Mouse (Mus musculus) cerebellum, adult 2 months (tissue): ENCODE measurements around the gene Magi2. TPM values are rescaled to one million over a fixed set of nuclear protein-coding genes. Genes with fewer than 3 reads are reported as not detected.
A peak's percentile ranks its signal among the peaks of the same experiment; 100 is the strongest.
"Not testable (repeated sequence)": the region's sequence is repeated elsewhere in the genome, so short reads cannot be mapped to it uniquely, and the experiment has no call there.

ENCODE experiments used
- DNase-seq, 2 experiments: peaks; one replicate each; pipeline ENCODE4 v3.0.0; 2021
- H3K27ac ChIP-seq: fragments of 200-500 bp; 2 replicates; pipeline ENCODE4 v1.5.1; 2012; ENCODE audit warnings: low read length, control low read depth, inconsistent platforms; ENCODE audit not compliant: insufficient read depth
- H3K27me3 ChIP-seq: fragments of 200-500 bp; 2 replicates; pipeline ENCODE4 v1.6.1; 2012; ENCODE audit warnings: inconsistent platforms, mild to moderate bottlenecking, low read length, moderate library complexity; ENCODE audit not compliant: control insufficient read depth, insufficient read depth
- H3K4me1 ChIP-seq: fragments of 200-500 bp; 2 replicates; pipeline ENCODE4 v1.6.1; 2011; ENCODE audit warnings: low read length; ENCODE audit not compliant: control insufficient read depth, insufficient read depth
- H3K4me3 ChIP-seq: fragments of 200-500 bp; replicated peaks from 2 replicates; pipeline ENCODE3; 2011; ENCODE audit warnings: mild to moderate bottlenecking, low read depth, low read length, control low read depth; ENCODE audit not compliant: insufficient read depth
- CTCF ChIP-seq: fragments of 200-500 bp; IDR thresholded peaks from 2 replicates; pipeline ENCODE4 v1.5.1; 2011; ENCODE audit warnings: low read depth, mild to moderate bottlenecking, control low read depth, low read length, moderate library complexity, borderline replicate concordance; ENCODE audit not compliant: insufficient read depth
- POLR2A ChIP-seq: fragments of 200-500 bp; IDR thresholded peaks from 2 replicates; pipeline ENCODE4 v1.6.1; 2011; ENCODE audit warnings: low read length, control low read depth, borderline replicate concordance; ENCODE audit not compliant: insufficient read depth
- WGBS: fragments of 180-500 bp; shearing (Covaris S2); methylation state at CpG from one replicate; pipeline ENCODE4 v1.1.7; 2018; 5-methylcytosine and 5-hydroxymethylcytosine counted together
- polyA plus RNA-seq: library from polyadenylated mRNA; depleted of rRNA; stranded (reverse); fragments of >200 nt; gene quantifications from 2 replicates; pipeline ENCODE4 v1.2.3, GENCODE M21; 2012

Magi2 gene
- polyA plus RNA-seq, 1 experiment: 30.1 TPM

DNA sequence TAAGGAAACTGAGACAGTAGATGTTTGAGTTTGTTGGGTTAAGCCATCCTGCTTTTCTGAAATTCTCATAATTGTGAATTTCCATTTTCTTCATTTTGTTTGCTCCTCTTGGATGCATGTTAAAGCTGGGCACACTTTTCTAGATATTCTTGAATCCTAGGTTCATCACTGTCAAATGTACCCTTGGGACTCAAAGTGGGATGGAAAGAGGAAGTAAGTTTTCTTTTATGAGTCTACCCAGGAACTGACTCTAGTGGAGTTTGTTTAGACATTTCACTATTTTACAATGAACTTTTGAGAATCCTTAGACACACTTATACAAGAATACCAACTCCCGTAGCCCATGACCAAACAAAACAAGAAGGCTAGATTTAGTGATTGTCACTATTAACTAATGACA lies 141.3 kb downstream of the Magi2 start:
- Histone ChIP-seq H3K4me3 (no peak overlapping the region), H3K4me1 (no peaks in the 10 kb centered on the region), H3K27me3 (no peaks in the 10 kb centered on the region), H3K27ac (no peak overlapping the region)
- TF ChIP-seq POLR2A (no peak), CTCF (no peak)
- no peak for DNase-seq
- WGBS: 90% methylated on average over 1 of the region's 1 CpGs

DNA sequence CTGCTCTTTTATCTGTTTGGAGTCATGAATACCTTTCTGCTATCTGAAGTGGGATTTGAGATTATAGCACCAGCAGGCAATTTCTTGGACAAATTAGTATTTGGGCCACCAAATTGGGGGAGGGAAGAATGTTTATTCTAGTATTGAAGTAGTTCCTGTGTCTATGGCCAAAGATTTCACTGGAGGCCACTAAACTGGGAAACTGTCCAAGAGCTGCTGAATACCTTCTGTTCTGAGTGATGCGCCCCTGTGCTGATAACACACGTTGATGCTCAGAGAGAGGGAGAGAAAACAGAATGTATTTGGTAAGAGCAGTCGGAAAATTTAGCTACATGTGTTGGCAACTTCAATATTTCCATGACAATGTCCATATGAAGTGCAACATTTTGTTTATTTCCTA lies 169.0 kb downstream of the Magi2 start:
- DNase-seq: peak; percentile 44 to 89
- no peak for TF ChIP-seq POLR2A
- TF ChIP-seq CTCF: no peak
- WGBS: under 1% methylated on average over 3 of the region's 3 CpGs
- Histone ChIP-seq H3K4me1 (no peaks in the 10 kb centered on the region; the same call in 1 of the 2 replicates), H3K27ac (no peak overlapping the region), H3K4me3 (no peak overlapping the region), H3K27me3 (no peaks in the 10 kb centered on the region)

DNA sequence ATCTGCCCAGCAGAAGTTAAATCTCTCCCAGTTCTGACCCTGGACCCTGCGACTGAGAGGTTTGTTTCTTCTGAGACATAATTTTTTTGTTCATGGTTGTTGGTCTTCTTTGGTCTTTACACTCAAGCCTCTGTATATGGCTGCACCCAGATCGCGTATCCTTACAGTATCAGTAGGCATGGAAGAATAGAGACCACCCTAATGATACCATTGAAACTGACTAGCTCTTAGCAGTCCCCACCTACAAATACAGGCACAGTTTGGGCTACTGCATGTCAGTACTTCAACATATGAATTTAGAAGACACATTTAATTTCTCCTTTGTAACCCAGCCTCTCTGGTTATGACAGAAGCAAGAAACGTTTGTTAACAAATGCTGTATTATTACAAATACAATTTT lies 173.5 kb downstream of the Magi2 start:
- Histone ChIP-seq H3K27ac (no peak overlapping the region), H3K27me3 (no peaks in the 10 kb centered on the region), H3K4me3 (no peak overlapping the region), H3K4me1 (no peaks in the 10 kb centered on the region; the same call in 1 of the 2 replicates)
- TF ChIP-seq POLR2A: no peak
- no peak for DNase-seq
- 95% methylated on average over 4 of the region's 4 CpGs for WGBS

DNA sequence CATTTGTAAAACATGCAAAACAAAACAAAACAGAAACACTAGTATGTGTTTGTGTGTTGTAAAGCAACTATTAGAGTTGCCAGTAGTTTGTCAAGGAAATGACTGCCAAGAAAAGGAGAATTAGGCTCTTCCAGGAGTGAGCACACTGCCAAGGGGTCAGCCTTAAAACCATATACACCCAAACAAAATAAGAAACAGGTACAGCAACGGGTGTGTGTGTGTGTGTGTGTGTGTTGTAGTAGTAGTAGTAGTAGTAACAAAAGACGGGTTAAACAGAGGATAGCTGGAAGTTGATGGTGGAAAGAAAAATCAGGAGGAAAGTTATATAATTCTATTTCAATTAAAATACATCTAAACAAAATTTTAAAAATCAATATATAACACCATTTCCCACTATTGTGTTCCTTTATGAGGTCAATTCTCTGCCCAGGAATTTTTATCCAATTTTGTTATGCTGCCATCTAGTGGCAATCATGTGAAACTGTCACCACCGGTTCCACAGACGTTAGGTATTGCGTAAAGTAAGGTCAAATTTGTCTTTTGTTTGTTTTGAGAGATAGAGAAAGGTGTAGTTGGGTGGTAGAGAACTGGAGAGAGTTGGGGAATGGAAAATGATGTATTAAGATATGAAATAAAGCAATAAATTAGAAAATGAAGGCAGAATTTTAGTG lies 174.0 kb downstream of the Magi2 start:
- peak; percentile 20 to 34 for DNase-seq
- no peaks in the 10 kb centered on the region for H3K4me1 ChIP-seq
- H3K27ac ChIP-seq: no peak overlapping the region
- TF ChIP-seq POLR2A (no peak), CTCF (no peak)
- H3K27me3 ChIP-seq: no peaks in the 10 kb centered on the region
- WGBS: 55% methylated on average over 5 of the region's 5 CpGs
- H3K4me3 ChIP-seq: no peak overlapping the region

DNA sequence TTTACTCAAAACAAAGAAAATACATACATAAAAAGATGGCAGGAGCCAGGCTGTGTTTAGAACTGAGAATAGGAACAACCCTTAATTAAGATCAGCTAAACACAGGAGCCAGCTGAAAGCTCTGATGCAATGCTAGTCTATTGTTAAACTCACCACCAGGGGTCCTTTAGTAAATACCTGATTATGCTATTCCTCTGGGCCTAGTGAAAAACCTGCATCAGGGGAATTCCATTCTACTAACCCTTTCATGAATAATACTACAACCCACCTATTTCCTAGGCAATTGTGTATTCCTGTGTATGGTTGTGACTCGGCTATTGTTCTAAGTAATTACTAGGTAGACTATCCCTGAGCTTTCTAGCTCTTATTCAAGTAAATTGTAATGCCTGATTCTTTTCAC lies 177.4 kb downstream of the Magi2 start:
- not testable (repeated sequence) for H3K4me3 ChIP-seq, H3K27ac ChIP-seq, DNase-seq, H3K4me1 ChIP-seq, H3K27me3 ChIP-seq
- 96% methylated on average over 1 of the region's 1 CpGs for WGBS

DNA sequence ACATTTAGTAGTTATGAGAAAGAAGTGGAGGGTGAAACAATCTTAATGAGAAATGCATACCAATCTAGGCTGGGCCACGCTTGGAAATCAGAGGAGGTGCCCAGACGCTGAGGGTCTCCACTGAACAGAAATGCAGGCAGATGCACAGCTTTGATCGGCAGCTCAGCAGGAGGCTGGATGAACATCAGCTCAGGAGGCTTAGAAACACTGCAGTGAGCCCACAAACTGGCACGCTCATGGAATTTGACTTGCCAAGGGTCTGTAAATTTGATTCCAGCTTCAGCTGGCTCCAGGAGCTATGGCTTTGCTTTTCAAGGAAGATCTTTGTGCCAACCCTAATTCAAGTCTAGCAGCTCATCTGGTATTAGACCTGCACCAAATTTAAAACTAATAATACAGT lies 187.7 kb downstream of the Magi2 start:
- H3K27me3 ChIP-seq: no peaks in the 10 kb centered on the region
- DNase-seq: no peak
- H3K4me3 ChIP-seq: no peak overlapping the region

DNA sequence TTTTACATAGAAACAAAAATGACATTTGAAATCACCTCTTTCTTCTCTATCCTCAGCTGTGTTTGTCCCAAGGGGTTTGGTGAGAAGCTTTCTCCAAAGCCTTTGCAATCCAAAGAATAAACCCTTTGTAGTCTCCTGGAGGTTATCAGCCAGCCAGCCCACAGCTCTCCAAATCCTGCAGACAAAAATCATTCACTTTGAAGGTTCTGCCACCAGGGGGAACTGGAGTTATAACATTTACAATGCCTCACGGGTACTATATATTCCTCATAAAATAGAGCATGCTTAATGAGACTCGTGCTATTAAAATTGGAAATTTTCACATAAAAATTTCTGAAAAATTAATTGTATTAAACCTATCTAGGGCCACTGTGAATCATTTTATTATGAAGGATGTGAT lies 202.5 kb downstream of the Magi2 start:
- 23% methylated on average over 2 of the region's 2 CpGs for WGBS
- H3K4me1 ChIP-seq: no peaks in the 10 kb centered on the region
- H3K27me3 ChIP-seq: no peaks in the 10 kb centered on the region
- DNase-seq: peak; percentile 31 to 54
- no peak for TF ChIP-seq POLR2A
- peak; percentile 31; the same call in 1 of the 2 replicates for TF ChIP-seq CTCF
- no peak overlapping the region for H3K27ac ChIP-seq
- H3K4me3 ChIP-seq: no peak overlapping the region

More for the DNA sequence above, 187.7 kb downstream of the Magi2 start:
- 37% methylated on average over 4 of the region's 4 CpGs for WGBS
- Histone ChIP-seq H3K27ac (no peak overlapping the region), H3K4me1 (peaks cover 3% of the 10 kb centered on the region; the same call in 1 of the 2 replicates)
- TF ChIP-seq CTCF: no peak
- no peak for TF ChIP-seq POLR2A

DNA sequence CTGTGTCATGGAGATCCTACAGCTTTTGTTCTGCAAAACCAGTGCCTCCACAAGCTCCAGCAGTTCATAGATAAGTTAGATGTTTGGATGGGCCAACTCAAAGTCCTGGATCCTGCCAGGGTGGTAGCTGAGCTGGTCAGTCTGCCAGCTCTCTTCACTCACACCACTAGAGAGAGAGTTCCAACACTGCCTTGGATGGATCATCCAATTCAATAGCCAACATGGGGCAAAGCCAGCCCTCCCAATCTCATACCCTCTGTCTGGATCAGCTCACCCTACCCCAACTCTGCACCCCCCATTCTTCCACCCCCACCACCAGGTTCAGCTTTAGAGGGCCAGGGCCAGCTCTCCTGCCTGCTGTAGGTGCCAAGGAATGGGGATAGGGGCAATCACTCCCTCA lies 235.7 kb downstream of the Magi2 start:
- Histone ChIP-seq H3K27me3 (no peaks in the 10 kb centered on the region), H3K4me1 (no peaks in the 10 kb centered on the region), H3K4me3 (no peak overlapping the region), H3K27ac (no peak overlapping the region)
- TF ChIP-seq POLR2A (no peak), CTCF (no peak)
- DNase-seq: no peak
